Mouse (Mus musculus): ENCODE results near the gene Aaed1.

DNA sequence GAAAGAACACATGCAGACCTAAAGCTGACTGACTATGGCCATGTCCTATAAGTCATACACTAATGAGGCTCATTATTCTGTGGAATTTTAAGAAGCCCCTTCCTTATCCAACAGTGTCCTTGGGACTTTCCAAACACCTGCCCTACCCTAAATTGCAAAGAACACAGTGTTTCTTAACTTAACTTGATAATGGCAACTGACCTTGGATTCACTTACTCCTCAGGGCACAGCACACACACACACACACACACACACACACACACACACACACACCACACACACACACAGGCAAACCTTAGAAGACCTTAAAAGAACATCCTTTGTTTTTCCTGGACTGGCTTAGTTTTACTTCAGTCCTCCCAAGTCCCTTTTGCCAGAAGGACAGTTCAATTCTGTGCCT, 58.8 kb downstream of the Aaed1 start:
- TF ChIP-seq POLR2A (IDR thresholded peaks at IDR 0.05; ENCODE audit: low read depth, low read length) (no peak), CTCF (IDR thresholded peaks at IDR 0.05; ENCODE audit: borderline replicate concordance, insufficient read depth, low read length) (no peak)
